Mouse (Mus musculus): Measurements from ENCODE around the gene Esrp2. TPM values are rescaled to one million over a fixed set of nuclear protein-coding genes. Genes with fewer than 3 reads are reported as not detected.

Esrp2 gene
- total RNA-seq, 2 experiments from 2014 or later: 7.2 to 8.8 TPM

GRCm38 (mm10) chr8:106149025-106149424 is 12.3 kb upstream of the Esrp2 start:
- no peak for DNase-seq (ENCODE audit: low spot score in 2 of 2)

GRCm38 (mm10) chr8:106147868-106148565 is 11.2 kb upstream of the Esrp2 start:
- DNase-seq (ENCODE audit: low spot score in 2 of 2): no peak

- DNase-seq (ENCODE audit: low spot score in 2 of 2): no peak
These were observed 9.2 kb upstream of the Esrp2 start for GRCm38 (mm10) chr8:106146014-106146413.

GRCm38 (mm10) chr8:106145331-106145730 is 8.6 kb upstream of the Esrp2 start:
- no peak for DNase-seq (ENCODE audit: low spot score in 2 of 2)

- DNase-seq (ENCODE audit: low spot score in 2 of 2): peak; percentile 67 to 73
These were observed 4.0 kb upstream of the Esrp2 start for GRCm38 (mm10) chr8:106140769-106141168.

- no peak for DNase-seq (ENCODE audit: low spot score in 2 of 2)
These were observed 3.4 kb upstream of the Esrp2 start for GRCm38 (mm10) chr8:106140191-106140590.

- DNase-seq (ENCODE audit: low spot score in 2 of 2): no peak
These were observed 1.8 kb upstream of the Esrp2 start for GRCm38 (mm10) chr8:106138616-106139015.

- no peak for DNase-seq (ENCODE audit: low spot score in 2 of 2)
These were observed 1.2 kb upstream of the Esrp2 start for GRCm38 (mm10) chr8:106137906-106138477.

GRCm38 (mm10) chr8:106137218-106137905 is 588 bp upstream of the Esrp2 start:
- DNase-seq (ENCODE audit: low spot score in 2 of 2): no peak

GRCm38 (mm10) chr8:106135672-106136071 is 1.1 kb downstream of the Esrp2 start:
- no peak for DNase-seq (ENCODE audit: low spot score in 2 of 2)

GRCm38 (mm10) chr8:106134751-106135571 is 1.8 kb downstream of the Esrp2 start:
- no peak for DNase-seq (ENCODE audit: low spot score in 2 of 2)

- no peak for DNase-seq (ENCODE audit: low spot score in 2 of 2)
These were observed 2.8 kb downstream of the Esrp2 start for GRCm38 (mm10) chr8:106133946-106134345.

GRCm38 (mm10) chr8:106133526-106133925 is 3.2 kb downstream of the Esrp2 start:
- no peak for DNase-seq (ENCODE audit: low spot score in 2 of 2)

GRCm38 (mm10) chr8:106132356-106132755 is 4.4 kb downstream of the Esrp2 start:
- DNase-seq (ENCODE audit: low spot score in 2 of 2): no peak

- DNase-seq (ENCODE audit: low spot score in 2 of 2): no peak
These were observed 5.1 kb downstream of the Esrp2 start for GRCm38 (mm10) chr8:106131488-106132222.

GRCm38 (mm10) chr8:106131021-106131420 is 5.8 kb downstream of the Esrp2 start:
- no peak for DNase-seq (ENCODE audit: low spot score in 2 of 2)

- DNase-seq (ENCODE audit: low spot score in 2 of 2): no peak
These were observed 6.3 kb downstream of the Esrp2 start for GRCm38 (mm10) chr8:106130505-106130904.

GRCm38 (mm10) chr8:106129997-106130396 is 6.8 kb downstream of the Esrp2 start:
- DNase-seq (ENCODE audit: low spot score in 2 of 2): no peak

- DNase-seq (ENCODE audit: low spot score in 2 of 2): no peak
These were observed 7.4 kb downstream of the Esrp2 start for GRCm38 (mm10) chr8:106129232-106129930.

GRCm38 (mm10) chr8:106127882-106128410 is 8.8 kb downstream of the Esrp2 start:
- DNase-seq (ENCODE audit: low spot score in 2 of 2): no peak
